Mouse (Mus musculus) CH12.LX (cell line): ENCODE data around the gene Sytl5. TPM values are rescaled to one million over a fixed set of nuclear protein-coding genes. Genes with fewer than 3 reads are reported as not detected.

Experiments
- DNase-seq: peaks from one replicate; pipeline ENCODE4 v3.0.0-alpha.2; 2013; ENCODE audit errors: extremely low read depth
- H3K27ac ChIP-seq: 2 replicates; pipeline ENCODE4 v1.5.1; 2012; ENCODE audit warnings: low read depth, mild to moderate bottlenecking, control low read depth, moderate library complexity; ENCODE audit not compliant: insufficient read depth
- H3K27me3 ChIP-seq: replicated peaks from 2 replicates; pipeline ENCODE3; 2012; ENCODE audit warnings: inconsistent platforms
- H3K36me3 ChIP-seq, 2 experiments: replicated peaks in 1 of 2; 2 replicates each; pipeline versions ENCODE3 to v1.6.1; 2012; ENCODE audit warnings: inconsistent platforms in 1 of 2, low read length in 1 of 2, mild to moderate bottlenecking in 1 of 2, mixed read lengths in 1 of 2, moderate library complexity in 1 of 2; ENCODE audit not compliant: control insufficient read depth in 1 of 2, insufficient read depth in 1 of 2
- H3K4me1 ChIP-seq, 2 experiments: 2 replicates each; pipeline ENCODE4 v1.6.1; 2012; ENCODE audit warnings: inconsistent platforms in 1 of 2, moderate library complexity in 1 of 2; ENCODE audit not compliant: insufficient read depth in 2 of 2, control insufficient read depth in 1 of 2
- H3K4me2 ChIP-seq: 2 replicates; pipeline ENCODE4 v1.6.1; 2012; ENCODE audit warnings: low read depth, mild to moderate bottlenecking, control low read depth; ENCODE audit not compliant: poor library complexity, insufficient read depth, severe bottlenecking
- H3K4me3 ChIP-seq, 3 experiments: fragments of 150-350 bp in 1 of 3; sonication (generic) in 1 of 3; replicated peaks in 1 of 3; 2 replicates each; pipeline versions ENCODE3 to v1.5.1; 2011 to 2012; ENCODE audit warnings: low read depth in 2 of 3, low read length in 2 of 3, mild to moderate bottlenecking in 2 of 3, moderate library complexity in 2 of 3, control low read depth in 1 of 3, improper control_type of control experiment in 1 of 3, inconsistent platforms in 1 of 3, mixed read lengths in 1 of 3; ENCODE audit not compliant: poor library complexity in 1 of 3
- H3K79me2 ChIP-seq: replicated peaks from 2 replicates; pipeline ENCODE4 v1.6.1; 2012; ENCODE audit warnings: mild to moderate bottlenecking, moderate library complexity; ENCODE audit not compliant: control insufficient read depth, poor library complexity, insufficient read depth, severe bottlenecking; ENCODE audit errors: extremely low read depth
- H3K9ac ChIP-seq: 2 replicates; pipeline ENCODE4 v1.6.1; 2012; ENCODE audit warnings: low read depth, mild to moderate bottlenecking, control low read depth, moderate library complexity; ENCODE audit not compliant: insufficient read depth
- H3K9me3 ChIP-seq: replicated peaks from 2 replicates; pipeline ENCODE3; 2012; ENCODE audit warnings: low read length, inconsistent platforms, mixed read lengths
- BHLHE40 ChIP-seq: IDR thresholded peaks from 2 replicates; pipeline ENCODE4 v1.6.1; 2011; ENCODE audit warnings: mild to moderate bottlenecking, low read depth, low read length, improper control_type of control experiment
- CHD1 ChIP-seq: IDR thresholded peaks from 2 replicates; pipeline ENCODE4 v1.6.1; 2012; ENCODE audit warnings: low read depth, low read length, improper control_type of control experiment, inconsistent platforms
- CTCF ChIP-seq, 2 experiments: IDR thresholded peaks in 1 of 2; conservative IDR thresholded peaks in 1 of 2; 2 replicates each; pipeline ENCODE4 v1.5.1; 2011 to 2012; ENCODE audit warnings: low read depth in 2 of 2, low read length in 2 of 2, improper control_type of control experiment in 1 of 2, inconsistent platforms in 1 of 2, mild to moderate bottlenecking in 1 of 2, moderate library complexity in 1 of 2
- E2F4 ChIP-seq: IDR thresholded peaks from 2 replicates; pipeline ENCODE4 v1.6.1; 2011; ENCODE audit warnings: low read depth, low read length, improper control_type of control experiment; ENCODE audit not compliant: insufficient replicate concordance
- ELF1 ChIP-seq: IDR thresholded peaks from 2 replicates; pipeline ENCODE4 v1.6.1; 2014; ENCODE audit warnings: low read depth, mild to moderate bottlenecking, inconsistent platforms, low read length, improper control_type of control experiment
- HCFC1 ChIP-seq: IDR thresholded peaks from 2 replicates; pipeline ENCODE4 v1.6.1; 2012; ENCODE audit warnings: low read depth, mild to moderate bottlenecking, inconsistent platforms, low read length, improper control_type of control experiment
- IRF4 ChIP-seq: IDR thresholded peaks from 2 replicates; pipeline ENCODE4 v1.6.1; 2014; ENCODE audit warnings: low read depth, mild to moderate bottlenecking, inconsistent platforms, low read length, improper control_type of control experiment
- JUN ChIP-seq: IDR thresholded peaks from 2 replicates; pipeline ENCODE4 v1.6.1; 2011; ENCODE audit warnings: low read depth, mild to moderate bottlenecking, low read length, improper control_type of control experiment, moderate library complexity; ENCODE audit not compliant: insufficient read depth
- JUND ChIP-seq: conservative IDR thresholded peaks from 2 replicates; pipeline ENCODE4 v1.6.1; 2011; ENCODE audit warnings: low read depth, low read length, improper control_type of control experiment
- KAT2A ChIP-seq: IDR thresholded peaks from 2 replicates; pipeline ENCODE4 v1.6.1; 2012; ENCODE audit warnings: low read length, improper control_type of control experiment, inconsistent platforms; ENCODE audit not compliant: insufficient replicate concordance
- MAFK ChIP-seq: IDR thresholded peaks from 2 replicates; pipeline ENCODE4 v1.6.1; 2011; ENCODE audit warnings: low read length, improper control_type of control experiment; ENCODE audit not compliant: insufficient replicate concordance
- MAZ ChIP-seq: IDR thresholded peaks from 2 replicates; pipeline ENCODE4 v1.6.1; 2012; ENCODE audit warnings: low read depth, mild to moderate bottlenecking, inconsistent platforms, low read length, improper control_type of control experiment, moderate library complexity
- MXI1 ChIP-seq: IDR thresholded peaks from 2 replicates; pipeline ENCODE4 v1.6.1; 2011; ENCODE audit warnings: mild to moderate bottlenecking, low read depth, low read length, improper control_type of control experiment
- MYC ChIP-seq: IDR thresholded peaks from 2 replicates; pipeline ENCODE4 v1.6.1; 2011; ENCODE audit warnings: low read depth, mild to moderate bottlenecking, improper control_type of control experiment, low read length
- NELFE ChIP-seq: IDR thresholded peaks from 2 replicates; pipeline ENCODE4 v1.6.1; 2011; ENCODE audit warnings: low read depth, low read length, improper control_type of control experiment
- NRF1 ChIP-seq: IDR thresholded peaks from 2 replicates; pipeline ENCODE4 v1.6.1; 2014; ENCODE audit warnings: low read depth, mild to moderate bottlenecking, inconsistent platforms, low read length, improper control_type of control experiment, moderate library complexity
- PAX5 ChIP-seq: IDR thresholded peaks from 2 replicates; pipeline ENCODE4 v1.6.1; 2012; ENCODE audit warnings: low read length, inconsistent platforms, mixed read lengths
- POLR2A ChIP-seq: IDR thresholded peaks from 2 replicates; pipeline ENCODE4 v1.6.1; 2011; ENCODE audit warnings: low read depth, mild to moderate bottlenecking, improper control_type of control experiment, low read length
- POLR2AphosphoS2 ChIP-seq: IDR thresholded peaks from 2 replicates; pipeline ENCODE4 v1.6.1; 2011; ENCODE audit warnings: low read depth, low read length, improper control_type of control experiment
- RAD21 ChIP-seq: IDR thresholded peaks from 2 replicates; pipeline ENCODE4 v1.6.1; 2011; ENCODE audit warnings: low read depth, mild to moderate bottlenecking, low read length, improper control_type of control experiment, moderate library complexity
- RCOR1 ChIP-seq: conservative IDR thresholded peaks from 2 replicates; pipeline ENCODE4 v1.6.1; 2012; ENCODE audit warnings: low read depth, mild to moderate bottlenecking, inconsistent platforms, low read length, improper control_type of control experiment
- SIN3A ChIP-seq: IDR thresholded peaks from 2 replicates; pipeline ENCODE4 v1.6.1; 2012; ENCODE audit warnings: low read length, improper control_type of control experiment, inconsistent platforms
- SMC3 ChIP-seq: IDR thresholded peaks from 2 replicates; pipeline ENCODE4 v1.6.1; 2011; ENCODE audit warnings: low read depth, low read length, improper control_type of control experiment
- TBP ChIP-seq: conservative IDR thresholded peaks from 2 replicates; pipeline ENCODE4 v1.6.1; 2011; ENCODE audit warnings: low read depth, low read length, improper control_type of control experiment
- TCF12 ChIP-seq: IDR thresholded peaks from 2 replicates; pipeline ENCODE4 v1.6.1; 2014; ENCODE audit warnings: low read depth, mild to moderate bottlenecking, inconsistent platforms, low read length, improper control_type of control experiment
- UBTF ChIP-seq: IDR thresholded peaks from 2 replicates; pipeline ENCODE4 v1.6.1; 2012; ENCODE audit warnings: low read depth, mild to moderate bottlenecking, inconsistent platforms, low read length, improper control_type of control experiment, moderate library complexity
- ZC3H11A ChIP-seq: IDR thresholded peaks from 2 replicates; pipeline ENCODE4 v1.6.1; 2012; ENCODE audit warnings: low read depth, mild to moderate bottlenecking, inconsistent platforms, low read length, improper control_type of control experiment
- ZKSCAN1 ChIP-seq: IDR thresholded peaks from 2 replicates; pipeline ENCODE4 v1.6.1; 2012; ENCODE audit warnings: low read depth, inconsistent platforms, low read length, improper control_type of control experiment, borderline replicate concordance
- ZMIZ1 ChIP-seq: IDR thresholded peaks from 2 replicates; pipeline ENCODE4 v1.6.1; 2012; ENCODE audit warnings: low read depth, mild to moderate bottlenecking, inconsistent platforms, low read length, improper control_type of control experiment
- dilution Hi-C: fragments of 300-500 bp; cut with MboI; formaldehyde crosslinking; loops from 2 replicates; pipeline ENCODE4 v1.14.3; 2020; ENCODE audit warnings: low sequenced_read_pairs; ENCODE audit not compliant: extremely low pct_unique_long_range_greater_than_20kb, extremely low pct_ligation_motif_present
- in situ Hi-C: fragments of 300-500 bp; cut with MboI; formaldehyde crosslinking; loops from 3 replicates; pipeline ENCODE4 v1.14.3; 2019; ENCODE audit warnings: low sequenced_read_pairs, low pct_ligation_motif_present, low pct_unique_long_range_greater_than_20kb, mixed read lengths
- polyA plus RNA-seq: library from polyadenylated mRNA; unstranded; fragments of >175 nt; gene quantifications from 2 replicates; pipeline ENCODE4 v1.2.1, GENCODE M21; 2012; ENCODE audit warnings: low read depth; ENCODE audit not compliant: insufficient read length
- total RNA-seq, 2 experiments: library from RNA; depleted of rRNA; stranded (reverse); fragments of 300-350 nt in 1 of 2; fragments of >200 nt in 1 of 2; gene quantifications; 2 replicates each; pipeline ENCODE4 v1.2.3; 2012 to 2014

The Sytl5 gene
- total and polyA plus RNA-seq, 3 experiments: 0.10 to 0.13 TPM; not detected in 1

DNA sequence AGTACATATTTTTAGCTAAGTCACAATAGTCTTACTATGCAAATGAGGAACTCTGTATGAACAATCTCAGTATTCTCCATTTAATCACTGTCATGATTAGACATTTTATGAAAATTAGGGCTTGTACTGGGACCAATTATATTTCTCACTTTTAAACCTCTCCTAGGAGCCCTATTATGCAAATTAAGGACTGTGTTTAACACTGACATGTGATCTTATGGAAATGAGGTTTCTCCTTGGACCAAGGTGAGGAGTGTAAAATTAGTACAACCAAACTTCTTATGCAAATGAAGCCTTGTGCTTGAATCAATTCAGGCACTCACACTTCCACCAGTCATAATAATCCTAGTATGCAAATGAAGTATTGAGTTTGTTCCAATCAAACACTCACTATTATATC, 124.8 kb downstream of the Sytl5 start:
- no peak for TF ChIP-seq SIN3A
- no peak for TF ChIP-seq UBTF
- no peak for TF ChIP-seq POLR2AphosphoS2
- no peak for TF ChIP-seq RCOR1
- TF ChIP-seq ZC3H11A: no peak
- H3K27me3 ChIP-seq: no peaks in the 10 kb centered on the region
- no peaks in the 10 kb centered on the region for H3K4me1 ChIP-seq
- no peaks in the 10 kb centered on the region for H3K36me3 ChIP-seq
- H3K79me2 ChIP-seq: no peaks in the 10 kb centered on the region
- H3K4me3 ChIP-seq: no peak overlapping the region
- no peak overlapping the region for H3K27ac ChIP-seq
- in situ Hi-C loops (no loop called here), dilution Hi-C loops (no loop called here)
- no peaks in the 10 kb centered on the region for H3K9me3 ChIP-seq
- no peak overlapping the region for H3K9ac ChIP-seq
- DNase-seq: peak; percentile 31
- no peak overlapping the region for H3K4me2 ChIP-seq

- TF ChIP-seq JUND (no peak), RAD21 (peak; percentile 41), ZMIZ1 (no peak), NELFE (no peak), TBP (no peak), KAT2A (no peak), POLR2AphosphoS2 (no peak), JUN (no peak), SMC3 (peak; percentile 54), BHLHE40 (no peak), NRF1 (no peak), MXI1 (no peak), MYC (no peak), HCFC1 (no peak), ELF1 (no peak), SIN3A (no peak), ZKSCAN1 (no peak), IRF4 (no peak), POLR2A (no peak), RCOR1 (no peak), CHD1 (no peak), CTCF (conservative IDR thresholded peaks at IDR 0.05 in 1 of 2, IDR thresholded peaks at IDR 0.05 in 1 of 2; ENCODE audit: low read depth in 2 of 2, low read length in 2 of 2) (peak; percentile 14 to 60; a peak in 2 of 4 replicates), TCF12 (no peak), MAFK (no peak), MAZ (no peak), E2F4 (no peak), PAX5 (no peak)
- TF ChIP-seq, all 38 proteins: peak for 3
- no peaks in the 10 kb centered on the region for H3K4me1 ChIP-seq
- dilution Hi-C loops: no loop called here
- no peak overlapping the region for H3K4me2 ChIP-seq
- in situ Hi-C loops: no loop called here
- no peak overlapping the region for H3K27ac ChIP-seq
- no peaks in the 10 kb centered on the region for H3K9me3 ChIP-seq
- no peak overlapping the region for H3K9ac ChIP-seq
- H3K27me3 ChIP-seq: no peaks in the 10 kb centered on the region
- no peaks in the 10 kb centered on the region for H3K79me2 ChIP-seq
- no peaks in the 10 kb centered on the region for H3K36me3 ChIP-seq
- peak; percentile 9 for DNase-seq
- H3K4me3 ChIP-seq: no peak overlapping the region
Observed at GRCm38 (mm10) chrX:10034666-10035065, 149.2 kb downstream of the Sytl5 start.
